Mouse (Mus musculus) CD4-positive, CD25-positive, alpha-beta regulatory T cell, adult 2 months (primary cell): Measurements from ENCODE around the gene Ociad1.

Experiments
- DNase-seq: peaks from one replicate; pipeline ENCODE4 v3.0.0-alpha.2; 2012; ENCODE audit warnings: low read depth, low spot score

Gene Ociad1

DNA sequence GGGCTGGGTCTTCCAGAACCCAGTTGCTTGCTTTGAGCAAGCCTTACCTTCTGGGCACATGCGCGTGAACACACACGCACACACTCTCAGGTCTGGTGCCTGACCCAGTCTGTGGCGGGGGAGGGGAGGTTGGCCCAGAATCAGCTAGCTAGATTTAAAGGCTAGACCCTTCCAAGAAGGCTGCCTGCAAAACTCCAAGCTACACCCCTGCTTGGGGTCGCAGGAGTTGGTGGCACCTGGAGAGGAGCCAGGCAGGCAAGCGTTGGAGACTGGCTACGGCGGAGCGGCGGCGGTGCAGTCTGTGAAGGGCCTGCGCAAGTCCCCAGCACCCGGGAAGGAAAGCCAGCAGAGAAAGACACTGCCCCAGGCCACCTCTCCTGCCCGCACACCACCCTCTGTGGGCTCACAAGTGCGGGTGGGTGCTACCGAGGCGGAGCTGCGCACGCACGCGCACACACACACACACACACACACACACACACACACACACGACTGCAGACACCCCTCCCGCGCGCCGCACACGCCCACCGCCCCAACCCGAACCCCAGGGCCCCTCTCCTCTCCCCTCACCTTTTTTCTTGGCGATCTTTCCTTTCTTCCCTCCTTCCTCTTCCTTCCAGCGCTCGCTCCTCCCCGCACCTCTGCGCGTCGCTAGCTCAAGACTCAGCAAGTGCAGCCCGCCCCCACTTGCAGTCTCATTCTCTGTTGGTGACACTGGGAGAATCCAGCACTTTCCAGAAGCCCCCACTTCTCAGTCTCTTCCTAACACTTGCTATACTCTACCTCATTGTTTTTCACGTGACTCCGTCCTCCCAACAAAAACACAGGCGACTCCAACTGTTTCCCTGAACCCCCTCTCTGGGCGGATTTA is 45.6 kb downstream of the Ociad1 start:
- peak; percentile 22 for DNase-seq

DNA sequence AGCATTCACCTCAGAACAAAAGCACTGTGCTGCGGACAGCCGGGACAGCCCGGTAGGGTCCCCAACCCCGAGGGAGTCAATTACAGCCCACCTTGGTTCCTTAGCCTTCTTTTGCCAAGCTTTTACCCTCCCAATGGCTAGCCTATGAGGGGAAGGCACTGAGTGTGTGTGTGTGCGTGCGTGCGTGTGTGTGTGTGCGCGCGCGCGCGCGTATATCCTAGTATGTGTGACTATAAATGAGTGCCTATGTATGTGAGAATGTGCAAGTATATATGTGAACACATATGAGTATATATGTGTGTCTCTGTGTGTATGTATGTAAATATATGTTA is 46.2 kb downstream of the Ociad1 start:
- peak; percentile 13 for DNase-seq

DNA sequence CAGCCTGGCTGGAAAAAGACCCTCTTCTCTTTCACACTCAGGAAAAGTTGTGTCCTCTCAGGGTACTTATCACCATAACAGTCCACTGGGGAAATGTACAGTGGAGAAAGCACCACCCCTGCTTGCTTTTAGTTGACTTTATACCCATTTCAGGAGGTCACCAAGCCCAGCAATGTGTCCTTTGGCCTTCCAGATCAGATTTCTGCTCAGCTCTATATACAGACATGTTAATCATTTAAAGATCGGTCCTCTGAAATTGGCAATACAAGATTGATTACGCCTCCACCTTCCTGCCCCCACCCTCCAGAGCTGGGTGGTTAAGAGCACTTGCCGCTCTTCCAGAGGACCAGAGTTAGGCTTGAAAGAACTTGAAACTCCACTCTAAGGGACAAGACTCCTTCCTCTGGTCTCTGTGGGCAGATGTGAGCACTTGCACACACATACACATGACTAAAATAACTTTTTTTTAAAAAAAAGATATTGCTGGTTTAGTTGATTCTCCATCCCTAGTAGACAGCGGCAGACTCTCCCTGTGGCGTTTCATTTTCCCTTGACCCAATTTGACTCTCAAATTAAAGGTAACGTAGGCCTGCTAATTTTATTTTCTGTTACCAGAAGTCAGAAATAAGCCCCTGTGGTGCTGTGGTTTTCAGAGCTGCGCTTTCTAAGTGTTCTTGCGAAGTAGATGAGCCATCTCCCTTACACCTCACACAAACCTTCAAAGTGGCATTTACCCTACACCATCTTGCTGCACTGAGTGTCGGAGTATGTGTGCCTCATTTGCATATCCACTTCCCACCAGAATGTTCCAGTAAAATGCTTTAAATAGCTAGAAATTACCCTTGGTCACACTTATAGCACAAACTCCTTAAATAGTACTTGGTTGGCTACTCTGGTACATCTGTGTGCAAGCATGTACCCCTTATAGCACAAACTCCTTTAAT is 47.5 kb downstream of the Ociad1 start:
- no peak for DNase-seq

DNA sequence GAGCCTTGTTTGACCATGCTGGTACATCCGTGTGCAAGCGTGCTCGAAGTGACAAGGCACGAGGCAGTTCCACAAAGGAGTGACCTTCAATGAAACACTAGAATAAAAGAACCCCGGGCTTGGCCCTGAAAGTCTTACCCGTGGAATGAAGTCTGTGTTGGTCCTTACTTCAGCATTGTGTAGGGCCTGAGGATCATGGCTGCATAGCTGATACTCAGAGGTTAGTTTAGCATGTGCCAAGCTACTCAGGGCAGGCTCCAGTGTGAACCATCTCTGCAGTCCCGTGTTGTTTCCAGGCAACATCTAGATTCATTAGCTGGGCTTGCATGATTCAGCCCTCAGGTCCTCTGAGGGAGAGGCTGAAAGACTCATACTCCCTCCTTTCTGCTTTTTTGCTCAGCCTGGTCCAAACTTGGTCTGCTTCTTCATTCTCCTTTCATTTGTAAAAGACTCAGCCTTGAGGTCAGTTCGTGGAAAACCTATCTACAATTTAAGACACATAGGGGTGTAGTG is 48.2 kb downstream of the Ociad1 start, which contains the start of gene Ociad2:
Ociad2 (minus strand) TSS at position 306 of the 513 bp plus-strand sequence.
- DNase-seq: no peak

DNA sequence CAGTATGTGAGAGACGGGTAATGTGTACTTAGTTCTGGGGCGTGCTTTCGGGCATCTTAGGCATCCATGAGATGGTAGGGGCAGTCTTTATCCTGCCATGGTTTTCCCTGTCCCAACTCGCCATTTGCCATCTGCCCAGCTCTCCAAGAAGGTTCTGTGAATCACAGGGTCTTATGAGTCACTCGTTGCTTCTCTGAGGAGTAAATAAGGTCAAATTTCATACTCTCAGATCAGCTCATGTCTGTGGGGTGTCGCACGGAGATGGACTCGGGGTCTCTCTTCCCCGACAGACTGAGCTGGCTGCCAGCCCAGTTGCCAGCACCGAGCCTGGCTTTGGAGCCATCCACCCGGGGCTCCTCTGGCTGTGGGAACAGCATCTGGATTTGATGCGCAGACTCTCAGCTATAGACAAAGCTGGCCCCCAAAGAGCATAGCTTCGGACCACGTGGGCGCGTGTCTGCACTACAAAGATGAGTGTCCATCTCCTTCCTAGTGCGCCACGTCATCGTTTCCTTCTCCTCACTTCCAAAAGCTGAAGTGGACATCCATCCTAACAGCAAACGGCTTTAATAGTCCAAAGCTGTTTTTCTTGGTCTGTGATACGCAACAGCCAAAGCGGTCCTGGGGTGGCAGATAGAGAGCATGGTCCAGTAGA is 50.2 kb downstream of the Ociad1 start:
- no peak for DNase-seq

DNA sequence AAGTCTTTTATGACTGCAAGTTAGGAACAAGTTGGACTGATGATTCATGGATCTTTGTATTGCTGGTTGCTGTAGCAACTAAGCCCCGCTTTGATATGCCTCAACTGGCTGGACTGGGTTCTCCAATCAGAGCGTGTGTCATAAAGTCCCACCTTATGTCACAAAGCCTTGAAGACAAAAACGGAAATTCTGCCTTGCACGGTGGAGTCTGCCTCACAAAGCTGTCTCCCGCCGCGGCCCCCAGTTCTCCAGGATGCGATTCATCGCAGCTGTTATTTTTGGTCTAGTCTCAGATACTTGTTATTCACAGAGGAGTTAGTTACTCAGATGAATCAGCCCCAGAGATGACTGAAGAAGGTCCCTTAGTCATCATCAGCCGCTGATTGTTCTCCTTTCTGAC is 51.7 kb downstream of the Ociad1 start:
- DNase-seq: peak; percentile 36

DNA sequence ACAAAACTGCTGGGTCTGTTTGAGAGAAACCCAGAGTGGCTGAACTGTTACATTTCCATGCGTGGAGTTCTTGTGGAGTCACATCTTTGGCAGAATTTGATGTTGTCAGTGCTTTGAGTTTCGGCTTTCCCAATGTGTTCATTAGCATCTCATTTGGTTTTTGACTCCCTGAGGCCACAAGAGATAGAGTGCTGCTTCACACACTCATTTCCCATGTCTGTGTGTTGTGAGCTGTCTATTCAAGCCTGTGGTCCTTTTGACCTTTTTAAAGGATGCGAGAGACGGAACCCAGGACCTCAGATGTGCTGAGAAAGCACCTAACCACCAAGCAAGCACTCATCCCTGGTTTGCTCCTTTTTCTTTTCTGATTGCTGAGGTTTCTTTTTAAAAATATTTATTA is 52.7 kb downstream of the Ociad1 start:
- DNase-seq: no peak

DNA sequence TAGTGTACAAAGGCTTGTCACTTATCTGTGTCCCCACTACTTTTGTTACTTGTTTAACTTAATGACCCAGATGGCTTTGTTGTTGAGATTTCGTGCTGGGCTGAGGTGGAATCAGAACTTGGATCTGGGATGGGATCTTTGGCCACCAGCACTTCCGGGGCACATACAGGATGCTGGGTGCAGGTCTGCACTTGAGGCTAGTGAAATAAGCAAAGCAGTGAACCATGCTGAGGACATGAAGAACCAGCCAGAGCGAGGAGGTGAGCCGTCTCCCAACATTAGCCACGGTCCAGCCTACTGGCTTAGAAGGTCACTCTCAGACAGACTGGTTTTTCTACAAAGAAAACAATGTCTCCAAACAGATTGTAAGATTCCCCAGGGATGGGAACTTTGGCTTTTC is 56.9 kb downstream of the Ociad1 start:
- no peak for DNase-seq

DNA sequence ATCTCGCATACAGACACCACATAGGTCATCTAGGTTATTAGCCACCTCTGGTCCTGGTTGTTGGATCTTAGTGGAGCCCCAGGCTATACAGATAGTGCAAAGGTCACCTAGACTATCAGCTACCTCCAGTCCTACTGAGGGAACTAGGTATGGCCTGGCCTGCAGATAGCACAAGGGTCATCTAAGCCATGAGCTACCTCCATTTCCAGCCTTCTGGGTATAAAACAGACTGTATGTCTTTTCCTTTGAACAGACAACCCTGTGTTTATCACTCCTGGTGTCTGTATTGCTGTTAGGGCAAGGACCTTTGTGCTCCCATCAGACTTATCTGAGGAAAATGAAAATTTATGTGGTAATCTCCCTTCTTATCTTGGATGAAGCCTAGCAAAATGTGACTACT is 59.2 kb downstream of the Ociad1 start:
- no peak for DNase-seq

DNA sequence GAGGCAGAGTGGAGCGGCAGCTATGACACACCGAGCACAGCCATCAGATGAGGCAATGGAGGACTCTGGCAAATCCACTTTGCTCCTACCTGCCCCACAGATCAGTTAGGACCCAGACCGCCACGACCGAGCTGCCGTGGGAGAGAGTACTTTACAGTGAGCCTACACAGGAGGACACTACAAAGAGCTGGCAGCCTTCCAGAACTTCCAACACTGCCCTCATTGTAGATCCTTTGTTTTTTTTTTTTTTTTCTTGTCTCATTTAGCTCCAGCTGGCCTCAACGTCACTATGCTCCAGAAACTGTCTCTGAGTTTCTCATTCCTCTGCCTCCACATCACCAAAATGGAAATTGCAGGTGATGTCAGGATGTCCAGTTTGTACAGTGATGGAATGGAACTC is 60.9 kb downstream of the Ociad1 start:
- DNase-seq: no peak

DNA sequence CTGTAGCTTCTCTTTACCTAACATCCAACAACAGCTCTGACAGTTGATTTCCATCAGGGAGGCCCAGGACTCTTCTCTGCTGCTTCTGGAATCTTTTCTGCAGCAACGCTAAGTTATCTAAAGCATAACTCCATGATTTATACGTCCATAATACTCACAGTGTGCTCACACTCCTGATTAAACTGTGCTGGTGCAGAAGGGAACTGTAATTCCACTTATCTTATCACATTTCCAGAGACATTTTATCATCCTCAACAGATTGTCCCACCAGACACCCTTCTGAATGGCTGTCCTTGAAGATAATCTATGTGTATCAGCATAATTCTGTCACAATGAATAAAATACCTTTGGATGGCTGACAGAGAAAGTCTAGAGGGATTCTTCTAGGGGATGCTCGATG is 61.4 kb downstream of the Ociad1 start:
- no peak for DNase-seq

DNA sequence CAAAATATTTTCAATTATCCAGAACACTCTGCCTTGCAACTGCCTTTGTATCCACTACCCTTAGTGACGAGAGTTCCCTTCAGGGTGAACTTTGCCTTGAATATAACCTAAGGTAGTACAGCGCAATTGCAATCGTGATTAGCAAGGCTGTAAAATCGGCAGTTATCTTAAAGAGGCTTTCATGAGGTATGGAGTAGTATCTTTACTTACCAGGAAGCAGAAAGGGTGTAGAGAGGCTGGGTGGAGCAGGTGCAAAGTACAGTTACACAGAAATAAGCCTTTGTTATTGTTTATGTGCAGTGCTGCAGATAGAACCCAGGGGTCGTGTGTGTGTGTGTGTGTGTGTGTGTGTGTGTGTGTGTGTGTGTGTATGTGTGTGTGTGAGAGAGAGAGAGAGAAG is 62.8 kb downstream of the Ociad1 start:
- no peak for DNase-seq

DNA sequence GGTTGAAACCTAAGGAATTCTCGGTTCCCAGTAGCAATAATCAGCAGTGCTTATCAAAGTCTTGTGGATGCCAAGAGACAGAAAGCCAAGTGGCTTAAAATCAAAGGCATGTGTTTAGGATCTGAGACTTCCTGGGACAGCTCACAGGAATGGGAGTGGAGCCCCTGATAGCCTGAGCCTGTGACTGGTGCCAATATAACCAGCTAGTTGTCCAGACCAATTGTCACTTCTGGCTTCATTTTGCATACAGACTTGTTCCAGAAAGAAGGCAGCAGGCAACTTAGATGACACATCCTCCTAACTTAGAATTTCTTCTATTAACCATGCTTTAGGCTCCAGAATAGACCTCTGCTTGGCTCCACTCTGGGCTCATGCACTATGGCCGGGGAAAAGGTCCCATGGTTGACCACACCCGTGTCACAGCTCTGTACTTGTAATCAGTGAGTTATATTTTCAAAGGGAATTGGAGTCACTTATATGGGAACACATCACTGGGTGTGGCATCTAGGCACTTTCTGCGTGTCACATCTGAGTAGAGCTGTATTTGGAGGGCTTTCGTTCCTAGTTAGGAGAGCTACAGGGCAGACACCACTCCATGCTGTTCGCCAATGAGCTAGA is 66.7 kb downstream of the Ociad1 start:
- DNase-seq: no peak

DNA sequence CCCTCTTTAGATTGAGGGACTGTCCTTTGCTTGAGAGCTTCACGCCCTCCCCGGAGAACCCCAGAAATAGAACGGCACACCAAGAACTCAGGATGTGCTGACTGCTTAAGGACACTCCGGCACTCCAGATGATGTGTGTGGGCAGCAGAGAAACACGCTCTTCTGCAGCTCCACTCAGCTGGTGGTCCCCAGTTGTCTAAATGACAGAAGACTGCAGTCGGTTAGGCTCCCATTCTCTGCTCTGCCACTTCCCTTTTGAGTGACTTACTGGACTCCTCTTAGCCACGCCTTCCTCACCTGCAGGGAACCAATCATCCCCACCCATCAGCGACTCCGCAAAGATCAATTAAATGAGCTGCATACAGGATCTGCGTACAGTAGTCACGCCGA is 67.2 kb downstream of the Ociad1 start:
- DNase-seq: peak; percentile 24

DNA sequence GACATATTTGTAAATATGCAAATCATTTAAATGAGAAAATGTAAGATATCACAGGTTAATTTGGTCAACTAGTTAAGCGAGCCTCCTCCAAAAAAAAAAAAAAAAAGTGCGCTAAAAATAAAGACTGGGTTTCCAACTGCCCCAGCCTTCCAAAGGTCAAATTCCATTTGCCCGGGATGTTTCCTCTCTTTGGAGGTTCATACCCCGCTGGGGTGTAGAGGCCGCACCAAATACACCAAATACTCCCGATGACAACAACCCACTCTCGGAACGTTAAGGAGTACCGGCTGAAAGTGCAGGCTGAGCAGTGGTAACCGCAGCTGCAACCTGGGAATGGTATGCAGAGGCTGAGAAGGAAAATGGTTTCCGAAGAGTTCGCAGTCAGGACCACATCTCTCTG is 67.7 kb downstream of the Ociad1 start:
- no peak for DNase-seq

DNA sequence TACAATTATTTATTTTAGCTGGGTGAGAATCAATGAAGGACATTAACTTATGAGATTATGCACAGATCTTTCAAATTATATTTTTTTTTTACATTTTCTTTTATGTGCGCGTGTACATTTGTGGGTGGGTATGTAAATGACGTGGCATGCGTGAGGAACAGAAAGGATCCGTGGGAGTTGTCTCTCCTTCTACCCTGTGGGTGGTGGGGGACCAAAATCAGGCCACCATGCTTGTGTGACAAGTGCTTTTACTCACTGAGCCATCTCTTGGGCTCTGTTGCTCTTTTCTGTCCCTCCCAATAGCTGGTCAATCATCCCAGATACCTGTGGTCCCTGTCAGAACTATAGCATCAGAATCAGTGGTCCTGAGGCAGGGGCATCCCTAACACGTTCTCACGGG is 69.8 kb downstream of the Ociad1 start:
- DNase-seq: no peak

DNA sequence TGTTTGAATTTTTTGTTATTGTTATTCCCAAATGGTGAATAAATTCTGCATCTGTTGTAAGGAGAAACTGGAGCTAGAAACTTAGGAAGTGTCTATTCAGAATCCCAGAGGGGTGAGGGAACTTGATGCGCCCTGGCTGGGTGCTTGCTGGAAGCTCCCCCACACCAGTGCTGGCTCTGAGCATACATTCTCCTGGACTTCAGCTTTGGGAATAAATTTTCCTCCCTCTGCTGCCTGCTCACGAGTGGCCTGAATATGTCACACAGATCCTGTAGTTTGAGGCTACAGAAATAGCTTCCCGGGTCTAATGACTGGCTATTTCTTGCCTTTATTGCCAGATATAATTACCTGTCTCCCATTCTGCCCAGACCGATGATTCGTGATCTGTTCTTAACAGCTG is 70.2 kb downstream of the Ociad1 start:
- DNase-seq: no peak
